Mouse (Mus musculus): Measurements from ENCODE around the gene Rab6b. TPM values are rescaled to one million over a fixed set of nuclear protein-coding genes. Genes with fewer than 3 reads are reported as not detected.
"Not testable (repeated sequence)": the region's sequence is repeated elsewhere in the genome, so short reads cannot be mapped to it uniquely, and the experiment has no call there.

Gene Rab6b
- total RNA-seq, 2 experiments from 2014 or later: 429 to 449 TPM

GRCm38 (mm10) chr9:103133493-103134124 lies 22.0 kb downstream of the Rab6b start:
- TF ChIP-seq CTCF (conservative IDR thresholded peaks at IDR 0.05): no peak
- Histone ChIP-seq H3K27ac (peak overlapping the region; percentile 46; the same call in 1 of the 2 replicates), H3K4me3 (no peak overlapping the region)
- DNase-seq (ENCODE audit: low spot score in 2 of 2): no peak

GRCm38 (mm10) chr9:103134450-103135030 lies 23.0 kb downstream of the Rab6b start:
- Histone ChIP-seq H3K27ac (peak overlapping the region; percentile 46; the same call in 1 of the 2 replicates), H3K4me3 (no peak overlapping the region)
- DNase-seq (ENCODE audit: low spot score in 2 of 2): no peak
- TF ChIP-seq CTCF (conservative IDR thresholded peaks at IDR 0.05): no peak

- DNase-seq (ENCODE audit: low spot score in 2 of 2): no peak
- TF ChIP-seq CTCF (conservative IDR thresholded peaks at IDR 0.05): no peak
- no peak overlapping the region for H3K27ac ChIP-seq
- no peak overlapping the region for H3K4me3 ChIP-seq
Measured at GRCm38 (mm10) chr9:103139481-103139880, 27.9 kb downstream of the Rab6b start.

GRCm38 (mm10) chr9:103140384-103140783 lies 28.8 kb downstream of the Rab6b start:
- H3K27ac ChIP-seq: no peak overlapping the region
- H3K4me3 ChIP-seq: no peak overlapping the region
- no peak for DNase-seq (ENCODE audit: low spot score in 2 of 2)
- no peak for TF ChIP-seq CTCF (conservative IDR thresholded peaks at IDR 0.05)

GRCm38 (mm10) chr9:103141266-103141665 lies 29.7 kb downstream of the Rab6b start:
- DNase-seq (ENCODE audit: low spot score in 2 of 2): no peak
- Histone ChIP-seq H3K27ac (no peak overlapping the region), H3K4me3 (no peak overlapping the region)
- no peak for TF ChIP-seq CTCF (conservative IDR thresholded peaks at IDR 0.05)

- DNase-seq (ENCODE audit: low spot score in 2 of 2): no peak
- TF ChIP-seq CTCF (conservative IDR thresholded peaks at IDR 0.05): no peak
- no peak overlapping the region for H3K27ac ChIP-seq
- no peak overlapping the region for H3K4me3 ChIP-seq
Measured at GRCm38 (mm10) chr9:103143881-103144280, 32.3 kb downstream of the Rab6b start.

- no peak overlapping the region for H3K27ac ChIP-seq
Measured at GRCm38 (mm10) chr9:103145351-103145750, 33.8 kb downstream of the Rab6b start.

GRCm38 (mm10) chr9:103146257-103146656 lies 34.7 kb downstream of the Rab6b start:
- DNase-seq (ENCODE audit: low spot score in 2 of 2): no peak
- Histone ChIP-seq H3K27ac (peak overlapping the region; percentile 59), H3K4me3 (no peak overlapping the region)
- no peak for TF ChIP-seq CTCF (conservative IDR thresholded peaks at IDR 0.05)

More at GRCm38 (mm10) chr9:103145351-103145750, 33.8 kb downstream of the Rab6b start:
- TF ChIP-seq CTCF (conservative IDR thresholded peaks at IDR 0.05): no peak
- no peak overlapping the region for H3K4me3 ChIP-seq
- DNase-seq (ENCODE audit: low spot score in 2 of 2): no peak

- DNase-seq (ENCODE audit: low spot score in 2 of 2): peak; percentile 32 to 63
- Histone ChIP-seq H3K4me3 (no peak overlapping the region), H3K27ac (peak overlapping the region; percentile 59)
- no peak for TF ChIP-seq CTCF (conservative IDR thresholded peaks at IDR 0.05)
Measured at GRCm38 (mm10) chr9:103146703-103147102, 35.1 kb downstream of the Rab6b start.

- Histone ChIP-seq H3K4me3 (no peak overlapping the region), H3K27ac (peak overlapping the region; percentile 59; the same call in 1 of the 2 replicates)
- no peak for TF ChIP-seq CTCF (conservative IDR thresholded peaks at IDR 0.05)
- DNase-seq (ENCODE audit: low spot score in 2 of 2): no peak
Measured at GRCm38 (mm10) chr9:103147103-103147502, 35.5 kb downstream of the Rab6b start.

GRCm38 (mm10) chr9:103149074-103149799 lies 37.6 kb downstream of the Rab6b start:
- no peak overlapping the region for H3K27ac ChIP-seq
- no peak for TF ChIP-seq CTCF (conservative IDR thresholded peaks at IDR 0.05)

GRCm38 (mm10) chr9:103153286-103153685 lies 41.7 kb downstream of the Rab6b start:
- H3K4me3 ChIP-seq: no peak overlapping the region
- 0 out of 2 replicates have a peak overlapping the region, but pooled peaks have one; percentile 36 for H3K27ac ChIP-seq
- TF ChIP-seq CTCF (conservative IDR thresholded peaks at IDR 0.05): no peak
- no peak for DNase-seq (ENCODE audit: low spot score in 2 of 2)

More at GRCm38 (mm10) chr9:103149074-103149799, 37.6 kb downstream of the Rab6b start:
- DNase-seq (ENCODE audit: low spot score in 2 of 2): no peak
- no peak overlapping the region for H3K4me3 ChIP-seq

GRCm38 (mm10) chr9:103154568-103154967 lies 43.0 kb downstream of the Rab6b start:
- DNase-seq (ENCODE audit: low spot score in 2 of 2): no peak
- no peak overlapping the region for H3K27ac ChIP-seq
- no peak for TF ChIP-seq CTCF (conservative IDR thresholded peaks at IDR 0.05)

GRCm38 (mm10) chr9:103155158-103155557 lies 43.6 kb downstream of the Rab6b start:
- H3K4me3 ChIP-seq; DNase-seq (ENCODE audit: low spot score in 2 of 2); H3K27ac ChIP-seq: not testable (repeated sequence)

More at GRCm38 (mm10) chr9:103154568-103154967, 43.0 kb downstream of the Rab6b start:
- H3K4me3 ChIP-seq: no peak overlapping the region

Data from layer of hippocampus, adult 2 months (tissue).